Mouse (Mus musculus): Measurements from ENCODE around the gene Otogl.

DNA sequence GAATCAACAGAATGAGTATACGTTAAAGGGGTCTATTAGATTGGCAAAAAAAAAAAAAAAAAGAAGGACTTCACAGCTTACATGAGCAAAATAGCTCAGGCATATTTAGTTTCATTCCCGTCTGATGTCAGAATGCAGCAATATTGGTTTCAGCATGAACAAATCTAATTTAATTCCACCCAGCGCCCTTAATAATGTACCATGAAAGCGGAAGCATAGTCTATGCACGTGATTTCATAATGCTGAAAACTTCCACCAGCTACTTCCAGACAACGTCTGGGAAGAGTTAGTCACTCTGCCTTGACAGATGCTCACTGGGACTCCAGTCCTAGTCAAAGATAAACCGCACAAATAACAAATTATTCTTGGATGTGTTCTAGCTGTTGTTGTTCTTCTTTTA, 176.5 kb downstream of the Otogl start:
- no peak for TF ChIP-seq POLR2A (IDR thresholded peaks at IDR 0.05; ENCODE audit: insufficient read length, low read depth)
- no peak for TF ChIP-seq MAX (IDR thresholded peaks at IDR 0.05; ENCODE audit: low read depth)
- TF ChIP-seq TCF12 (IDR thresholded peaks at IDR 0.05; ENCODE audit: insufficient read depth, poor library complexity, severe bottlenecking) = no peak
- no peak for TF ChIP-seq TCF3 (IDR thresholded peaks at IDR 0.05; ENCODE audit: insufficient read length, low read depth)
- no peak for TF ChIP-seq E2F4 (IDR thresholded peaks at IDR 0.05; ENCODE audit: insufficient read depth)
- TF ChIP-seq USF1 (IDR thresholded peaks at IDR 0.05; ENCODE audit: low read depth) = no peak
- TF ChIP-seq POLR2AphosphoS2 (IDR thresholded peaks at IDR 0.05; ENCODE audit: insufficient read length, low read depth) = no peak
- no peak for TF ChIP-seq MYOD1 (IDR thresholded peaks at IDR 0.05; ENCODE audit: control insufficient read depth in 1 of 3, insufficient read length in 2 of 3, low read depth in 2 of 3)
- TF ChIP-seq SRF (IDR thresholded peaks at IDR 0.05; ENCODE audit: control insufficient read depth, insufficient read length, low read depth) = no peak
- no peak for TF ChIP-seq REST (IDR thresholded peaks at IDR 0.05; ENCODE audit: insufficient read depth, insufficient read length)
- no peak for TF ChIP-seq MYOG (IDR thresholded peaks at IDR 0.05; ENCODE audit: control insufficient read depth in 1 of 3, insufficient read depth in 1 of 3, insufficient read length in 2 of 3, low read depth in 2 of 3)
- TF ChIP-seq CEBPB (IDR thresholded peaks at IDR 0.05; ENCODE audit: insufficient read depth, poor library complexity, severe bottlenecking) = no peak

Measured in myocyte (in vitro differentiated cells).